Mouse (Mus musculus) CH12.LX (cell line): ENCODE results near the gene Kif26b. TPM values are rescaled to one million over a fixed set of nuclear protein-coding genes. Genes with fewer than 3 reads are reported as not detected.

Source experiments
- DNase-seq: peaks from one replicate; pipeline ENCODE4 v3.0.0-alpha.2; 2013; ENCODE audit errors: extremely low read depth
- H3K27ac ChIP-seq: 2 replicates; pipeline ENCODE4 v1.5.1; 2012; ENCODE audit warnings: low read depth, mild to moderate bottlenecking, control low read depth, moderate library complexity; ENCODE audit not compliant: insufficient read depth
- H3K27me3 ChIP-seq: replicated peaks from 2 replicates; pipeline ENCODE3; 2012; ENCODE audit warnings: inconsistent platforms
- H3K36me3 ChIP-seq, 2 experiments: replicated peaks in 1 of 2; 2 replicates each; pipeline versions ENCODE3 to v1.6.1; 2012; ENCODE audit warnings: inconsistent platforms in 1 of 2, low read length in 1 of 2, mild to moderate bottlenecking in 1 of 2, mixed read lengths in 1 of 2, moderate library complexity in 1 of 2; ENCODE audit not compliant: control insufficient read depth in 1 of 2, insufficient read depth in 1 of 2
- H3K4me1 ChIP-seq, 2 experiments: 2 replicates each; pipeline ENCODE4 v1.6.1; 2012; ENCODE audit warnings: inconsistent platforms in 1 of 2, moderate library complexity in 1 of 2; ENCODE audit not compliant: insufficient read depth in 2 of 2, control insufficient read depth in 1 of 2
- H3K4me2 ChIP-seq: 2 replicates; pipeline ENCODE4 v1.6.1; 2012; ENCODE audit warnings: low read depth, mild to moderate bottlenecking, control low read depth; ENCODE audit not compliant: poor library complexity, insufficient read depth, severe bottlenecking
- H3K4me3 ChIP-seq, 3 experiments: fragments of 150-350 bp in 1 of 3; sonication (generic) in 1 of 3; replicated peaks in 1 of 3; 2 replicates each; pipeline versions ENCODE3 to v1.5.1; 2011 to 2012; ENCODE audit warnings: low read depth in 2 of 3, low read length in 2 of 3, mild to moderate bottlenecking in 2 of 3, moderate library complexity in 2 of 3, control low read depth in 1 of 3, improper control_type of control experiment in 1 of 3, inconsistent platforms in 1 of 3, mixed read lengths in 1 of 3; ENCODE audit not compliant: poor library complexity in 1 of 3
- H3K79me2 ChIP-seq: replicated peaks from 2 replicates; pipeline ENCODE4 v1.6.1; 2012; ENCODE audit warnings: mild to moderate bottlenecking, moderate library complexity; ENCODE audit not compliant: control insufficient read depth, poor library complexity, insufficient read depth, severe bottlenecking; ENCODE audit errors: extremely low read depth
- H3K9ac ChIP-seq: 2 replicates; pipeline ENCODE4 v1.6.1; 2012; ENCODE audit warnings: low read depth, mild to moderate bottlenecking, control low read depth, moderate library complexity; ENCODE audit not compliant: insufficient read depth
- H3K9me3 ChIP-seq: replicated peaks from 2 replicates; pipeline ENCODE3; 2012; ENCODE audit warnings: low read length, inconsistent platforms, mixed read lengths
- CHD2 ChIP-seq: IDR thresholded peaks from 2 replicates; pipeline ENCODE4 v1.6.1; 2011; ENCODE audit warnings: low read length, improper control_type of control experiment
- CTCF ChIP-seq, 2 experiments: IDR thresholded peaks in 1 of 2; conservative IDR thresholded peaks in 1 of 2; 2 replicates each; pipeline ENCODE4 v1.5.1; 2011 to 2012; ENCODE audit warnings: low read depth in 2 of 2, low read length in 2 of 2, improper control_type of control experiment in 1 of 2, inconsistent platforms in 1 of 2, mild to moderate bottlenecking in 1 of 2, moderate library complexity in 1 of 2
- E2F4 ChIP-seq: IDR thresholded peaks from 2 replicates; pipeline ENCODE4 v1.6.1; 2011; ENCODE audit warnings: low read depth, low read length, improper control_type of control experiment; ENCODE audit not compliant: insufficient replicate concordance
- ELF1 ChIP-seq: IDR thresholded peaks from 2 replicates; pipeline ENCODE4 v1.6.1; 2014; ENCODE audit warnings: low read depth, mild to moderate bottlenecking, inconsistent platforms, low read length, improper control_type of control experiment
- GABPA ChIP-seq: IDR thresholded peaks from 2 replicates; pipeline ENCODE4 v1.6.1; 2012; ENCODE audit warnings: low read depth, low read length, improper control_type of control experiment, inconsistent platforms; ENCODE audit not compliant: insufficient replicate concordance
- IRF4 ChIP-seq: IDR thresholded peaks from 2 replicates; pipeline ENCODE4 v1.6.1; 2014; ENCODE audit warnings: low read depth, mild to moderate bottlenecking, inconsistent platforms, low read length, improper control_type of control experiment
- JUN ChIP-seq: IDR thresholded peaks from 2 replicates; pipeline ENCODE4 v1.6.1; 2011; ENCODE audit warnings: low read depth, mild to moderate bottlenecking, low read length, improper control_type of control experiment, moderate library complexity; ENCODE audit not compliant: insufficient read depth
- JUND ChIP-seq: conservative IDR thresholded peaks from 2 replicates; pipeline ENCODE4 v1.6.1; 2011; ENCODE audit warnings: low read depth, low read length, improper control_type of control experiment
- KAT2A ChIP-seq: IDR thresholded peaks from 2 replicates; pipeline ENCODE4 v1.6.1; 2012; ENCODE audit warnings: low read length, improper control_type of control experiment, inconsistent platforms; ENCODE audit not compliant: insufficient replicate concordance
- MAFK ChIP-seq: IDR thresholded peaks from 2 replicates; pipeline ENCODE4 v1.6.1; 2011; ENCODE audit warnings: low read length, improper control_type of control experiment; ENCODE audit not compliant: insufficient replicate concordance
- MAX ChIP-seq: IDR thresholded peaks from 2 replicates; pipeline ENCODE4 v1.6.1; 2011; ENCODE audit warnings: low read length, improper control_type of control experiment
- MXI1 ChIP-seq: IDR thresholded peaks from 2 replicates; pipeline ENCODE4 v1.6.1; 2011; ENCODE audit warnings: mild to moderate bottlenecking, low read depth, low read length, improper control_type of control experiment
- MYC ChIP-seq: IDR thresholded peaks from 2 replicates; pipeline ENCODE4 v1.6.1; 2011; ENCODE audit warnings: low read depth, mild to moderate bottlenecking, improper control_type of control experiment, low read length
- NELFE ChIP-seq: IDR thresholded peaks from 2 replicates; pipeline ENCODE4 v1.6.1; 2011; ENCODE audit warnings: low read depth, low read length, improper control_type of control experiment
- NRF1 ChIP-seq: IDR thresholded peaks from 2 replicates; pipeline ENCODE4 v1.6.1; 2014; ENCODE audit warnings: low read depth, mild to moderate bottlenecking, inconsistent platforms, low read length, improper control_type of control experiment, moderate library complexity
- POLR2A ChIP-seq: IDR thresholded peaks from 2 replicates; pipeline ENCODE4 v1.6.1; 2011; ENCODE audit warnings: low read depth, mild to moderate bottlenecking, improper control_type of control experiment, low read length
- RAD21 ChIP-seq: IDR thresholded peaks from 2 replicates; pipeline ENCODE4 v1.6.1; 2011; ENCODE audit warnings: low read depth, mild to moderate bottlenecking, low read length, improper control_type of control experiment, moderate library complexity
- SIN3A ChIP-seq: IDR thresholded peaks from 2 replicates; pipeline ENCODE4 v1.6.1; 2012; ENCODE audit warnings: low read length, improper control_type of control experiment, inconsistent platforms
- SMC3 ChIP-seq: IDR thresholded peaks from 2 replicates; pipeline ENCODE4 v1.6.1; 2011; ENCODE audit warnings: low read depth, low read length, improper control_type of control experiment
- TCF12 ChIP-seq: IDR thresholded peaks from 2 replicates; pipeline ENCODE4 v1.6.1; 2014; ENCODE audit warnings: low read depth, mild to moderate bottlenecking, inconsistent platforms, low read length, improper control_type of control experiment
- USF1 ChIP-seq: IDR thresholded peaks from 2 replicates; pipeline ENCODE4 v1.6.1; 2014; ENCODE audit warnings: low read depth, mild to moderate bottlenecking, inconsistent platforms, low read length, improper control_type of control experiment
- ZC3H11A ChIP-seq: IDR thresholded peaks from 2 replicates; pipeline ENCODE4 v1.6.1; 2012; ENCODE audit warnings: low read depth, mild to moderate bottlenecking, inconsistent platforms, low read length, improper control_type of control experiment
- ZMIZ1 ChIP-seq: IDR thresholded peaks from 2 replicates; pipeline ENCODE4 v1.6.1; 2012; ENCODE audit warnings: low read depth, mild to moderate bottlenecking, inconsistent platforms, low read length, improper control_type of control experiment
- ZNF384 ChIP-seq: IDR thresholded peaks from 2 replicates; pipeline ENCODE4 v1.6.1; 2012; ENCODE audit warnings: low read depth, low read length, improper control_type of control experiment, inconsistent platforms
- dilution Hi-C: fragments of 300-500 bp; cut with MboI; formaldehyde crosslinking; loops from 2 replicates; pipeline ENCODE4 v1.14.3; 2020; ENCODE audit warnings: low sequenced_read_pairs; ENCODE audit not compliant: extremely low pct_unique_long_range_greater_than_20kb, extremely low pct_ligation_motif_present
- in situ Hi-C: fragments of 300-500 bp; cut with MboI; formaldehyde crosslinking; loops from 3 replicates; pipeline ENCODE4 v1.14.3; 2019; ENCODE audit warnings: low sequenced_read_pairs, low pct_ligation_motif_present, low pct_unique_long_range_greater_than_20kb, mixed read lengths
- polyA plus RNA-seq: library from polyadenylated mRNA; unstranded; fragments of >175 nt; gene quantifications from 2 replicates; pipeline ENCODE4 v1.2.1, GENCODE M21; 2012; ENCODE audit warnings: low read depth; ENCODE audit not compliant: insufficient read length
- total RNA-seq, 2 experiments: library from RNA; depleted of rRNA; stranded (reverse); fragments of 300-350 nt in 1 of 2; fragments of >200 nt in 1 of 2; gene quantifications; 2 replicates each; pipeline ENCODE4 v1.2.3; 2012 to 2014

The Kif26b gene
- total and polyA plus RNA-seq, 3 experiments = 0.09 TPM; not detected in 2

DNA sequence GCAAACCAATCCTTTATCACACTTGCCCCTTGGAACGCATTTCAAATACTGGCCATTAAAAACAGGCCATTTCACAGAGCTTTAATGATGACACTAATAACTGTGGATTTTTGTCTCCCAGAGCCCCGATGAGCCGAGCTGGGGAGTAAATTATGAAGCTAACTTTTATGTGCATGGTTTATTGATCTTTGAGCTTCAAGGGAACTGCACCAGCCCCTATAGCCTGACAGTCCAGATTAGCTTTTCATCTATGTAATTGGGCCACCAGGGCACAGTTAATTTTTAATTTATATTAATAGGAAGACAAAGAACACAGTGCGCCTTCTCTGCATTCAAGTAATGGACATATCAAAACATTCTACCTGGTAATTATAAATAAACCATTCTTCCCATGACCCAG, 335.4 kb downstream of the Kif26b start:
- no peak for DNase-seq
- no peaks in the 10 kb centered on the region for H3K27me3 ChIP-seq
- TF ChIP-seq MYC = no peak
- TF ChIP-seq JUND = no peak
- TF ChIP-seq NELFE = no peak
- no peak for TF ChIP-seq CTCF (conservative IDR thresholded peaks at IDR 0.05 in 1 of 2, IDR thresholded peaks at IDR 0.05 in 1 of 2; ENCODE audit: low read depth in 2 of 2, low read length in 2 of 2)
- TF ChIP-seq JUN = no peak
- no peak for TF ChIP-seq ELF1
- no peak for TF ChIP-seq ZNF384
- dilution Hi-C loops (no loop called here), in situ Hi-C loops (no loop called here)
- no peaks in the 10 kb centered on the region for H3K79me2 ChIP-seq
- no peak overlapping the region for H3K27ac ChIP-seq
- no peaks in the 10 kb centered on the region for H3K4me1 ChIP-seq
- no peak overlapping the region for H3K4me3 ChIP-seq
- no peak overlapping the region for H3K4me2 ChIP-seq
- no peak overlapping the region for H3K9ac ChIP-seq
- H3K36me3 ChIP-seq = no peaks in the 10 kb centered on the region
- no peaks in the 10 kb centered on the region for H3K9me3 ChIP-seq

DNA sequence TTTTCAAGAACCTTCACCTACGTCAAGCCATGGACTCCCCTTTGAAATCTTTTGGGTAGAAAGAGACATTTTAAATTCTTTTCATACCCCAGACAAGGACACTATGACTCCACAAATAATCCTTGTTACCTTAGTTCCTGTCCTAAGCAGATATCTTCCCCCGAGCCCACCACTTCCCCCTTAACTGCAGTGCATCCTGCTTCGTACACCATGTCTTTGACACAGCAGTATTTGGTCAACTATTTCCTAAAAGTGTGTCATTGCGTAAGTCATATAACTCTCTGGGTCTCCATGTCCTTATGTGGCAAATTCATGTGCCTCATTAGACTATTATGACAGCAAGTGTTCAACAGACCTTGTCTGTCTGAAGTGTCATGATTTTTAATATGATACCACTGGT, 337.8 kb downstream of the Kif26b start:
- no peaks in the 10 kb centered on the region for H3K27me3 ChIP-seq
- no peaks in the 10 kb centered on the region for H3K36me3 ChIP-seq
- TF ChIP-seq GABPA (no peak), NRF1 (no peak), IRF4 (no peak), KAT2A (no peak), CHD2 (no peak)
- dilution Hi-C loops (no loop called here), in situ Hi-C loops (no loop called here)
- H3K79me2 ChIP-seq = no peaks in the 10 kb centered on the region
- no peak overlapping the region for H3K27ac ChIP-seq
- H3K9me3 ChIP-seq = no peaks in the 10 kb centered on the region
- H3K4me2 ChIP-seq = no peak overlapping the region
- no peak overlapping the region for H3K4me3 ChIP-seq
- no peak for DNase-seq
- no peak overlapping the region for H3K9ac ChIP-seq
- no peaks in the 10 kb centered on the region for H3K4me1 ChIP-seq

DNA sequence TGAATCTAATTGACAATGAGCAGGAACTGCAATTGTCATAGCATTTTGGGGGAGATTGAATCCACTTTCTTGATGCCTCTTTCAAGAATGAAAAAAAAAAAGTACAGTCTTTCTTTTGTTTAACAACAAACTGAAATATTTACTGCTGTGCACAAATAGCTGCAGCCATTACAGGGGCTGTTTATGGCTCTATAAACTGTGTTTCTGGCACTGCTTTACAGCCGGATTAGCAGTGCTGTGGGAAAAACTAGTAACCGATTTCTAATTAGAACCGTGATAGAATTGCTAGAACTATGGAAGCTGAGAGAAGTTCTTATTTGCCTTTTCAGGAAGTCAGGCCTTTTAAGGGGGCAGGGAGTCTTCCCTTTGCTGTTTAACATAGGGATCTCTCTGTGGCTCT, 342.1 kb downstream of the Kif26b start:
- TF ChIP-seq MXI1 (no peak), ZMIZ1 (no peak), SIN3A (no peak), E2F4 (no peak), ZNF384 (no peak), SMC3 (no peak), CHD2 (no peak), USF1 (no peak), MAX (no peak), NRF1 (no peak), ZC3H11A (no peak), ELF1 (no peak), MAFK (no peak), NELFE (no peak), RAD21 (no peak), TCF12 (no peak), POLR2A (no peak)
- Histone ChIP-seq H3K79me2 (no peaks in the 10 kb centered on the region), H3K27ac (no peak overlapping the region), H3K36me3 (no peaks in the 10 kb centered on the region), H3K4me2 (no peak overlapping the region), H3K27me3 (no peaks in the 10 kb centered on the region), H3K9me3 (no peaks in the 10 kb centered on the region), H3K4me3 (no peak overlapping the region), H3K9ac (no peak overlapping the region), H3K4me1 (no peaks in the 10 kb centered on the region)
- DNase-seq = no peak
- in situ Hi-C loops = no loop called here
- dilution Hi-C loops = no loop called here
